Mouse (Mus musculus) CD4-positive, CD25-positive, alpha-beta regulatory T cell, adult 9 weeks (primary cell): ENCODE measurements around the gene Hinfp. TPM values are rescaled to one million over a fixed set of nuclear protein-coding genes. Genes with fewer than 3 reads are reported as not detected.

Source experiments
- polyA plus RNA-seq: library from polyadenylated mRNA; unstranded; fragments of 100-300 nt; shearing (Covaris generic); gene quantifications from one replicate; pipeline ENCODE4 v1.2.1, GENCODE M21; 2017

Gene Hinfp
- 40.4 TPM for polyA plus RNA-seq

DNA sequence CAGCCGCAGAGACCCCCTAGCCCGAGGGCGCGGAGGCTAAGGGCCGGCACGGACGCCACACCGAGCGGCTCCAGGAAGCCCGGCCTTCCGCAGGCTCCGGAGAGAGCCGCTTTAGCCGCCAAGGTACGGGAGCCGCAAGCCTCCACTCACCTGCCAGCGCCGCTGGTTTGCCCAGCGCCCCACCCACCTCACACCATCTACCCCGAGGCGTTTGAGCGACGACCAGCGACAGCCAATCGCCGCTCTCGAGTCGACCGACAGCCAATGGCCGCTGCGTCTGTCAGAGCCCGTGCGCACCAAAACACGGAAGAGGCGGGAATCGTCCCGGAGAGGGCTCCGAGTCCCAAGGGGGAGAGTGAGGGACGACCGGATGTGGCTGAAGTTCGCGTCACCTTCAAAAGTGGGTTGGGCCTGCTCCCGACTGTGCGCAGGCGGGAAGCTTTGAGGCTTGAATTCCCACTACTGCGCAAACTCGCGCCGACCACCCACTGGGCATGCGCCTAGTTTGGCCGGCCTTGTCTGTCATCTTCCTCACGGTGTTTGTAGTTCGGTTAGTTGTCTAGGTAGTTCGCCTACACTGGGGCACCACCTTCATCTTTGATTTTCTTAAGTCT lies at the start of gene Hinfp:
Hinfp (minus strand) TSS at position 206 of the 614 bp plus-strand sequence.

DNA sequence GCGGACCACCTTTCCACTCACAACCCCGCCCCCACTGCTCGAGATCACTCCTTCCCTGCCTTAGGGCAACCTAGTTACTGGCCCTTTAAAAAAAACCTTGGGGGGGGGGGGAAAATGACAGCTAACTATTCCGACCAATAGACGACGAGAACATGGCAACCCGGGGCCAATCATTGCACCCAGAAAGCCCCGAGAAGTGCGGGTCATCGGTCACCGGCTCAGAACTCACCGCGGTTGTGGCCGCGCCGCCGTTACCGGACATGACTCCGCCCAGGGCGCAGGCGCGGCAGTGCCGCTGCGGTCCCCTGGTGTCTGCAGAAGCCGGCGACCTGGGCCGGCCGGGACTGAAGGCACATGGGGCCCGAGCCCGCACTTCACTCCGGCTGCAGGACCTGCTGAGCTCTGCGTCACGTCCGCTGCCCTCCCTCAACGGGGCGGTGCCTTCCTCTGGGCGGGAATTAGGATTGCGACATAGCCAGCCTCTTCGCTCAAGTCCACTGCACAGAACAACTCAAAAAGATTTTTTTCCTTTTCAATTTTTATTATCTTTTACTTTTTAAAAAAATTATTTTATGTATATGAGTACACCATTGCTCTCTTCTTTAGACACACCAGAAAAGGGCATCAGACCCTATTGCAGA lies 38.4 kb upstream of the Hinfp start, which contains the start of gene Hmbs:
Hmbs (minus strand) TSS at position 448 of the 641 bp plus-strand sequence.

DNA sequence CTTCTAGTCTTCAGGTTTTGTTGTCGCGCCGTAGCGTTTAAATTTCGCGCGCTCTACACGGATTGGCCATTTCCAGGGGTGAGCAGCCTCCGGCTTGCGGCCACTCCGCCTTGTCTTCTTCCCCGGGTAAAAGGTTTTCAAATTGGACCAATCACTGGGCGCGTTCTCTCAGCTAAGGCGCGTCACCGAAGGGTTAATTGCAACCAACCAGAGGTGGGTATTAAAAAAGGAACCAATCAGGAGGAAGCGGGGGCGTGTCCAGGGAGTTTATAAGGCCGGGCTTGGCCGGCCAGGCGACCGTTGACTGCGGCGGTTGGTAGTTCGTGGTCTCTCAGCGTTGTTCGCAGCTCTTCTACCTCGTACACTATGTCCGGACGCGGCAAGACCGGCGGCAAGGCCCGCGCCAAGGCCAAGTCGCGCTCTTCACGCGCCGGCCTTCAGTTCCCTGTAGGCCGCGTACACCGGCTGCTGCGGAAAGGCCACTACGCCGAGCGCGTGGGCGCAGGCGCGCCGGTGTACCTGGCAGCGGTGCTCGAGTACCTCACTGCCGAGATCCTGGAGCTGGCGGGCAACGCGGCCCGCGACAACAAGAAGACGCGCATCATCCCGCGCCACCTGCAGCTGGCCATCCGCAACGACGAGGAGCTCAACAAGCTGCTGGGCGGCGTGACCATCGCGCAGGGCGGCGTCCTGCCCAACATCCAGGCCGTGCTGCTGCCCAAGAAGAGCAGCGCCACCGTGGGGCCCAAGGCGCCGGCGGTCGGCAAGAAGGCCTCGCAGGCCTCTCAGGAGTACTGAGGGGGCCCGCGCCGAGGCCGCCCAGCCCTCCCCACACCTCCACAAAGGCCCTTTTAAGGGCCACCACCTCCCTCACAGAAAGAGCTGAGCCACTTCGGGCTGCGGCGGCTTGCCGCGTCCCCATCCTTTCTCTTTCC lies 29.2 kb upstream of the Hinfp start, which contains the start of gene H2afx:
H2afx (plus strand) TSS at position 299 of the 935 bp plus-strand sequence.

DNA sequence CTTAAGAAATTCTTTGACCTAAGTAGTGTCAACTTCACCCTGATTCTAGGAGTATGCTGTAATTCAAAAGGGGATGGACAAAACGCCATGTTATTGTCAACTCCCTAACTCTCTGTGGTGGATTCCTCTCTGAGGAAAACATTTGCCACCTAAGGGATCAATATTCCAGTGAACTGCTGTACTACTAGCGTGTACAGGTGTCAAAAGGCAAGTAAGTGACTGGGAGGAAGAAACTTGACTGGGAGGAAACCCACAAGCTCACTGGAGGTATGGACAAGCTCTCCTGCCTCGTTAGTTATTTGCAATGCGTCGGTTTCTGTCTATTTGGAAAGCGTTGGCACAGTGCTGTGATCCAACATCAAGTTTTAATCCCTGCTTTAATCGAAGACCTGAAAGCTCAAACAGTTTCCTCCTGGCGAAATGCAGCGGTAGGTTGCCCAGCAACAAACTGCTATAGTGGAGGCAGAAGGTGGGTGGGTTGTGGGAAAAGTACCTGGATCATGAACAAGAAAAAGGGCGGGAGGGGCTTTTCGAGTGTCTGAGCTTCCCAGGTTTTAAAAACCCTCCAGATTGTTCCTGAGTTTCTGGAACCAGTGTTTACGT lies 20.4 kb upstream of the Hinfp start, which contains the start of gene Dpagt1:
Dpagt1 (plus strand) TSS at position 252 of the 603 bp plus-strand sequence.

DNA sequence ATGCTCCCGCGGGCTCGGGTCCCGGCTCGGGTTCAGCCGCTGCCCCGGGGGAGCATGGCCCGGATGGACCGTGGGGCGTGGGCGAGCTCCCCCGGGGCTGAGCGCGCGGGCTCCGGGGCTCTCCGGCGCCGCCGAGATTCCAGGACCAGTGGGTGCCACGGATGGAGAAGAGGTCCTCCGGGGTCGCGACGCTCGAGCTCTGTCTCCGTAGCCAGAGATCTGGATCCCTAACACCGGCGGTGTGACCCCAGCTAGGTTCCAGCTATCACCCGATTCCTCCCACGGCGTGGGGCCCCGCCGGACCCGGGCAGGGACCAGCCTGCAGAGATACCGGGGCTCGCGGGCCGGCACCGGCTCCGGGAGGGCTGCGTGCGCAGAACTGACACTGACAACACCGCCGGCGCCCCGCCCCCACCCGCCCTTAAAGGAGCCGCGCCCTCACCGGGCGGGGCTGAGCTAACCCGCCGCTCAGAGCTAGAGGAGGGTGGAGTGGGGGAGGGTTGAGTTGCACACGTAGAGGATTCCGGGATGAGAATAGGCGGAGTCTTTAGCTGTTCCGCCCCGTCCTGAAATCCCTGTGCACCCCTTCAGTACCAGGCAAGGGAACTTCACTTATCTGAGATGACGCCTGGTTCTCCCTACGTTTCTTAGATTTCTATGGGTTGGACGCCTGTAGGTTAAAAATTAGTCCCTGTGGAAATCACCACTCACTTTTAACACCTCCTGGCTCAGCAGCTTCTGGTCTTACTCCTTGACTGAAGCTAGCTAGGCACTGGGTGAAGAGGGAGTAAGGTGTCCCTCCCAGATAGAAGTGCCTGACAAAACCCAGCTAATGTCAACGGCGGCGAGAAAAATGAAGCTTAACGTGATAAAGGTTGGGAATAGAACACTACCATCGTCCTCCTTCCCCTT lies 14.7 kb upstream of the Hinfp start, which contains the start of gene C2cd2l:
C2cd2l (minus strand) TSS at position 399 of the 912 bp plus-strand sequence.

DNA sequence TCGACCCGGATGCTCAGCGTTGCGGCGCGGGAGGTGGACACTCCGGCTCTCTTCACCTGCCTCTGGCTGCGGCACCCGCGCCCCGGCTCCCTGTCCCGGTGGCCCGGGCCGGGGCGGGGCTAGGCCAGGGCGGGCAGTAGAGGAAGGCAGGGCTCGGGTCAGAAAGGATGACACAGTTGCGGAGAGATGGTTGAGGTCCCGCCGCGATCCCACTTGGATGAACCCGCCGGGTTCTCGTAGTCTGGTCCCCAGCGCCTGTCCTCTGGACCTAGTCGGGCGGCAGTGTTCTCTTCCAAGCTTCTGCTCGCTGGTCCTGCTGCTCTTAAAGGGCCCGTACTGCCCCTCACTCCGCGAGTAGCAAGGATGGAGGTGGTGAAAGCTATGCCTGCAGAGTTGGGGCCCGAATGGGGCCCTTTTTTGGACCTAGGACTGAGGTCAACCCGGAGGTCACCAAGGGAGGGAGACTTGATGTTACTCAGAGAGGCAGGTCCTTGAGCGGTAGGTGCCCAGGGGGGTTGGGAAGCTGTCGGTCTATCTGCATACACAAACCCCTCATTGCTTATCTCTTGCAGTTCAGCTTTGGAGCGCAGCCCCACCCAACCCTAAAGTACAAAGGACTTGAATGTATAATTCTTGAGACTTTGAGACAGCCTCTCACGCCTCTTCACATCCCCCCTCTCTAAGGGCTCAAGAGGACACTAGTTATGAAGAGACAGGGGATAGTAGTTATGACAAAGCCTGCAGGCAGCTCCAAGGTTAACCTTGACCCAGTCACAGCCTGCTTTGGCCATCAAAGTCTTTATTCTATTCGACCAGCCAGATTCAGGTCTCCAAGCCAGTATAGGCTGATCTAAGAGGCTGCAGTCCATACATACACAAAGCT lies 17.2 kb downstream of the Hinfp start, which contains the start of gene Abcg4:
Abcg4 (minus strand) TSS at position 540 of the 883 bp plus-strand sequence.

DNA sequence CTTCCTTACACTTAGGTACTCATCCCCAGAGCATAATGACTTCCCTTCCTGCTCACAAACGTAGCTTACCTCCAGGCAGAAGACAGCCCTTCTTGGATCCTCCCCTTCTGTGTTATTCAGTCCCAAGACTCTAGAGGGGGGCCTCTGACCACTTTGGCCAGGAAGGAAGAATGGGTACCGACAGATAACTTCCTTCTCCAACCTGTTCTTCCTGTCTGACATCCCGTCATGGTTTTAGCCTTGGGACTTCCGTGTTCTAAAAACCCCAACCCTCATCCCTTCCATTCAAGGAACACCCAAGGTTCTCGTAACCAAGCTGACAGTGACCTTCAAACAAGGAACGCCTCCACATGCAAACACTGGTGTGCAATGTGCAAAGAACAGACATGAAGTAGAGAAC lies 37.0 kb downstream of the Hinfp start, which contains the start of gene Nlrx1:
Nlrx1 (minus strand) TSS at position 168 of the 400 bp plus-strand sequence.

DNA sequence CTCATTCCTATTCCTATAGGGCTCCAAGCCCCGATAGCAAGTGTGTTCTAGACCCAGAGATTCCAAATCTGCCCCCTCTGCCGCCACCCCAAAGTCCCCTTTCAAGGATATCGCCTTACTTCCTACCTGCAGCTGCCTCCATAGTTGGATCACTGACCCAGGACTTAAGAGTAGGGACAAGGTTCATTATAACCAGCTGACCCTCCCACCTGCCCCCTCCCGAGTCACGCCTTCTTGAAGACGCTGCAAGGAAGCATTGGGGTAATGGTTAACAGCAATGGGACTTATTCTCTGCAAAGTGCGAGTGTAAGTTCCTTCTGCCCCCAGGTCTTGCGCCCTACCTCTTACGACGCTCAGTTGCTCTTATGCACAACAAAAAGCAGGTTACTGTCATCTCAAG lies 54.2 kb downstream of the Hinfp start, which contains the start of gene Pdzd3:
Pdzd3 (minus strand) TSS at position 158 of the 400 bp plus-strand sequence.

Other genes with a start within 250 kb of the Hinfp start
- gene Usp2, start 238.7 kb downstream of the Hinfp start, polyA plus RNA-seq, result 5.9 TPM
- gene Mfrp, start 203.9 kb downstream of the Hinfp start, polyA plus RNA-seq, result not detected
- gene C1qtnf5, start 198.4 kb downstream of the Hinfp start, polyA plus RNA-seq, result not detected
- not detected for gene Gm49380, start 192.2 kb downstream of the Hinfp start, polyA plus RNA-seq
- gene Rnf26, start 192.2 kb downstream of the Hinfp start, polyA plus RNA-seq, result 7.7 TPM
- gene Mcam, start 171.2 kb downstream of the Hinfp start, polyA plus RNA-seq, result not detected
- 18.2 TPM for gene Cbl, start 71.6 kb downstream of the Hinfp start, polyA plus RNA-seq
- not detected for gene Ccdc153, start 65.0 kb downstream of the Hinfp start, polyA plus RNA-seq
- not detected for gene Pdzd3, start 54.2 kb downstream of the Hinfp start, polyA plus RNA-seq
- 8.5 TPM for gene Nlrx1, start 37.1 kb downstream of the Hinfp start, polyA plus RNA-seq
- not detected for gene Abcg4, start 17.1 kb downstream of the Hinfp start, polyA plus RNA-seq
- 5.9 TPM for gene C2cd2l, start 14.6 kb upstream of the Hinfp start, polyA plus RNA-seq
- 26.7 TPM for gene Dpagt1, start 20.3 kb upstream of the Hinfp start, polyA plus RNA-seq
- 13.2 TPM for gene H2afx, start 29.0 kb upstream of the Hinfp start, polyA plus RNA-seq
- 24.1 TPM for gene Hmbs, start 38.6 kb upstream of the Hinfp start, polyA plus RNA-seq
- gene Vps11, start 56.0 kb upstream of the Hinfp start, polyA plus RNA-seq, result 82.6 TPM
- gene Hyou1, start 73.8 kb upstream of the Hinfp start, polyA plus RNA-seq, result 26.6 TPM
- 29.0 TPM for gene Slc37a4, start 91.2 kb upstream of the Hinfp start, polyA plus RNA-seq
- 2,154 TPM for gene Rps25, start 101.5 kb upstream of the Hinfp start, polyA plus RNA-seq
- 157 TPM for gene Trappc4, start 101.9 kb upstream of the Hinfp start, polyA plus RNA-seq
- gene Ccdc84, start 112.9 kb upstream of the Hinfp start, polyA plus RNA-seq, result 65.9 TPM
- gene Foxr1, start 135.5 kb upstream of the Hinfp start, polyA plus RNA-seq, result 0.14 TPM
- not detected for gene Upk2, start 149.3 kb upstream of the Hinfp start, polyA plus RNA-seq
- 8.3 TPM for gene Bcl9l, start 177.2 kb upstream of the Hinfp start, polyA plus RNA-seq